Mouse (Mus musculus) limb, embryonic 10.5 days (tissue): ENCODE data around the gene Camta1. TPM values are rescaled to one million over a fixed set of nuclear protein-coding genes. Genes with fewer than 3 reads are reported as not detected.

Experiments used
- DNase-seq: peaks from one replicate; pipeline ENCODE4 v3.0.0-alpha.2; 2017; ENCODE audit warnings: low spot score
- H3K27ac ChIP-seq: fragments of 300-500 bp; sonication (generic); 2 replicates; pipeline ENCODE4 v1.5.1; 2016; ENCODE audit warnings: mild to moderate bottlenecking
- H3K27me3 ChIP-seq: fragments of 300-500 bp; sonication (generic); 2 replicates; pipeline ENCODE4 v1.6.1; 2016; ENCODE audit warnings: low read depth, mild to moderate bottlenecking; ENCODE audit not compliant: poor library complexity, severe bottlenecking
- H3K36me3 ChIP-seq: fragments of 300-500 bp; sonication (generic); 2 replicates; pipeline ENCODE4 v1.6.1; 2016; ENCODE audit warnings: mild to moderate bottlenecking, moderate library complexity
- H3K4me1 ChIP-seq: fragments of 300-500 bp; sonication (generic); 2 replicates; pipeline ENCODE4 v1.6.1; 2016
- H3K4me3 ChIP-seq: fragments of 300-500 bp; sonication (generic); 2 replicates; pipeline ENCODE4 v1.5.1; 2016; ENCODE audit warnings: mild to moderate bottlenecking, moderate library complexity
- H3K9me3 ChIP-seq: fragments of 300-500 bp; sonication (generic); replicated peaks from 2 replicates; pipeline ENCODE4 v1.6.1; 2016; ENCODE audit warnings: mild to moderate bottlenecking
- WGBS: fragments of 180-500 bp; shearing (Covaris S2); methylation state at CpG from one replicate; pipeline ENCODE4 v1.1.7; 2016; 5-methylcytosine and 5-hydroxymethylcytosine counted together
- polyA plus RNA-seq: library from polyadenylated mRNA; unstranded; fragments of >200 nt; fragmentation: Nextera tagmentation; extraction: Ambion mirVana; gene quantifications from 2 replicates; pipeline ENCODE4 v1.2.1, GENCODE M21; 2016

Camta1 gene
- polyA plus RNA-seq, 1 experiment from 2014 or later: 102 TPM

DNA sequence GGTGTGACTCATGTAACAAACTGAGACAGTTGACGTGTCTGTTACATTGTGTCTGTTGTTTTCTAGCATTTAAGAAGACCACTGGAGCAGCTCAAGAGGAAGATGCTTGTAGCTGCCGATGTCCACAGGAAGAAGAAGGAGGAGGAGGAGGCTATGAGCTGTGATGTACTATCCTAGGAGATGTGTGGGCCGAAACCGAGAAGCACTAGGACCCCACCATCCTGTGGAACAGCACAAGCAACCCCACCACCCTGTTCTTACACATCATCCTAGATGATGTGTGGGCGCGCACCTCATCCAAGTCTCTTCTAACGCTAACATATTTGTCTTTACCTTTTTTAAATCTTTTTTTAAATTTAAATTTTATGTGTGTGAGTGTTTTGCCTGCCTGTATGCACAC lies 917.0 kb downstream of the Camta1 start:
- 94% methylated on average over 7 of the region's 7 CpGs for WGBS
- H3K27me3 ChIP-seq: no peaks in the 10 kb centered on the region
- no peaks in the 10 kb centered on the region for H3K36me3 ChIP-seq
- no peak for DNase-seq
- H3K4me1 ChIP-seq: no peaks in the 10 kb centered on the region
- no peak overlapping the region for H3K4me3 ChIP-seq
- H3K9me3 ChIP-seq: no peaks in the 10 kb centered on the region
- no peak overlapping the region for H3K27ac ChIP-seq

GRCm38 (mm10) chr4:150939991-150940651 lies 921.6 kb downstream of the Camta1 start:
- no peak overlapping the region for H3K27ac ChIP-seq
- no peaks in the 10 kb centered on the region for H3K9me3 ChIP-seq
- DNase-seq: no peak
- H3K36me3 ChIP-seq: no peaks in the 10 kb centered on the region
- no peaks in the 10 kb centered on the region for H3K27me3 ChIP-seq
- no peak overlapping the region for H3K4me3 ChIP-seq
- H3K4me1 ChIP-seq: no peaks in the 10 kb centered on the region
- WGBS: 69% methylated on average over 13 of the region's 13 CpGs

DNA sequence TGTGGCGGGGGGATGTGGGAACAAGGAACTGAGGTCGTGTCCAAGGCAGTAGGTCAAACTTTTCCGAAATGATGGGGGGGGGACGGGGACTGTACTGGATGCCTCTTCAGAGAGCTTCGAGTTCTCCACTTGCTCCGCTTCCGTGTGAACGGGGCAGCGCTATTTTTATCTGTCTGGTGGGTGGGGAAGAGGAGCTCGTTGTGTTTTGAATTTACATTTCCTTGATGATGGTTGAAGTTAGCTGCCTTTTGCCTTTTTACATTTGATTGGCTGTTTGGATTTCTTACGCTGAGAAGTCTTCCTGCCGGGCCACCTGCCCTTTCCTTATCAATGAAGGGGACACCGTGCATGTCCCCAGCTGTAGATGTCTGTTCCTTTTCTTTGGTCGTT lies 923.6 kb downstream of the Camta1 start:
- H3K27me3 ChIP-seq: no peaks in the 10 kb centered on the region
- no peak overlapping the region for H3K27ac ChIP-seq
- DNase-seq: no peak
- 64% methylated on average over 14 of the region's 14 CpGs for WGBS
- no peaks in the 10 kb centered on the region for H3K4me1 ChIP-seq
- no peaks in the 10 kb centered on the region for H3K36me3 ChIP-seq
- no peaks in the 10 kb centered on the region for H3K9me3 ChIP-seq
- no peak overlapping the region for H3K4me3 ChIP-seq

GRCm38 (mm10) chr4:150937293-150938062 lies 924.2 kb downstream of the Camta1 start:
- H3K4me1 ChIP-seq: no peaks in the 10 kb centered on the region
- DNase-seq: no peak
- no peaks in the 10 kb centered on the region for H3K27me3 ChIP-seq
- H3K9me3 ChIP-seq: no peaks in the 10 kb centered on the region
- no peaks in the 10 kb centered on the region for H3K36me3 ChIP-seq
- H3K4me3 ChIP-seq: no peak overlapping the region
- 80% methylated on average over 16 of the region's 16 CpGs for WGBS
- H3K27ac ChIP-seq: no peak overlapping the region

DNA sequence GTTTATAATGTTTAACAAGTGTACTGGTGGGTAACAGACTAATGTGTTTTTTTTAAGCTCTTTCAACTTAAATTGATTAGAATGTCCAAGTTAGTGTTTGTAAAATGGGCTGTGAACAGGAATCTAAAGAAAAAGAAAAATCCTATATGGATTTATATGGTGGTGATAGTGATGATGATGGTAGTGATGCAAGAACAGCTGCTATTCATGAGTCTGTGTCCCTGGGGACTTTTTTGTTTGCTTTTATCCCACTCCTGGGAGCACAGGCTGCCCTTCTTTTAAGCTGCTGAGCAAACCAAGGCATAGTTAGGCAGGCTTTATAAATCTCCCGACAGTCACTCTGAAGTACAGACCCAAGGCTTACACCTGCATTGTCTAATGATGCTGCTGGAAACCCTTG lies 928.2 kb downstream of the Camta1 start:
- no peaks in the 10 kb centered on the region for H3K27me3 ChIP-seq
- 77% methylated on average over 1 of the region's 1 CpGs for WGBS
- H3K4me1 ChIP-seq: no peaks in the 10 kb centered on the region
- no peak overlapping the region for H3K4me3 ChIP-seq
- H3K36me3 ChIP-seq: no peaks in the 10 kb centered on the region
- H3K9me3 ChIP-seq: no peaks in the 10 kb centered on the region
- H3K27ac ChIP-seq: no peak overlapping the region
- DNase-seq: no peak

GRCm38 (mm10) chr4:150927789-150928188 lies 933.9 kb downstream of the Camta1 start:
- 70% methylated on average over 10 of the region's 10 CpGs for WGBS

GRCm38 (mm10) chr4:150926924-150927705 lies 934.6 kb downstream of the Camta1 start:
- 57% methylated on average over 13 of the region's 14 CpGs for WGBS
- Histone ChIP-seq H3K9me3 (no peaks in the 10 kb centered on the region), H3K36me3 (no peaks in the 10 kb centered on the region), H3K4me3 (no peak overlapping the region), H3K27me3 (no peaks in the 10 kb centered on the region), H3K4me1 (peaks cover 7% of the 10 kb centered on the region), H3K27ac (no peak overlapping the region)
- DNase-seq: no peak

More at GRCm38 (mm10) chr4:150927789-150928188, 933.9 kb downstream of the Camta1 start:
- no peaks in the 10 kb centered on the region for H3K36me3 ChIP-seq
- no peak overlapping the region for H3K27ac ChIP-seq
- H3K4me3 ChIP-seq: no peak overlapping the region
- H3K4me1 ChIP-seq: peaks cover 7% of the 10 kb centered on the region
- H3K27me3 ChIP-seq: no peaks in the 10 kb centered on the region
- no peaks in the 10 kb centered on the region for H3K9me3 ChIP-seq
- DNase-seq: no peak

GRCm38 (mm10) chr4:150925923-150926322 lies 935.8 kb downstream of the Camta1 start:
- Histone ChIP-seq H3K36me3 (no peaks in the 10 kb centered on the region), H3K27ac (no peak overlapping the region), H3K4me1 (peaks cover 11% of the 10 kb centered on the region), H3K9me3 (no peaks in the 10 kb centered on the region), H3K27me3 (no peaks in the 10 kb centered on the region), H3K4me3 (no peak overlapping the region)
- peak; percentile 49 for DNase-seq
- WGBS: 49% methylated on average over 5 of the region's 5 CpGs

GRCm38 (mm10) chr4:150924936-150925335 lies 936.7 kb downstream of the Camta1 start:
- H3K4me1 ChIP-seq: peaks cover 15% of the 10 kb centered on the region
- no peaks in the 10 kb centered on the region for H3K36me3 ChIP-seq
- DNase-seq: no peak
- no peak overlapping the region for H3K4me3 ChIP-seq
- H3K27me3 ChIP-seq: no peaks in the 10 kb centered on the region
- H3K9me3 ChIP-seq: no peaks in the 10 kb centered on the region
- WGBS: 88% methylated on average over 6 of the region's 6 CpGs
- H3K27ac ChIP-seq: no peak overlapping the region

DNA sequence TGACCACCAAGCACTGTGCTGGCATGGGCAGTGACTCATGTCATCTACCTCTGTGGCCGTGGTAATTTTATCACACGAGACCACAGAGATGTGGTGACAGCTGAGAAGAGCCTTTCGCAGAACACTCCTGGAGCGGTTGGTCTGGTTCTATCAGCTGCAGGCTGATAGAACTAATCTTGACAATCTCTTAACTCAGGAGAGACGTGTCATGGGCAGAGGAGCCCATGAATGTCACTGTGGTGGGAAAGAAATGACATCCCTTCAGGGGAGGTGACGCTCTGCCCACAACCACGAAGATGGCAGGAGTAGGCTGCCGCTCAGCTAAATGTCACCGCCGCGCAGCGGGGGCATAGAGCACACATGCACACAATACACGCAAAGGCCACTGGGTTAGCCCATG lies 937.4 kb downstream of the Camta1 start:
- Histone ChIP-seq H3K9me3 (no peaks in the 10 kb centered on the region), H3K4me1 (peaks cover 15% of the 10 kb centered on the region), H3K4me3 (no peak overlapping the region), H3K27ac (no peak overlapping the region), H3K36me3 (no peaks in the 10 kb centered on the region), H3K27me3 (no peaks in the 10 kb centered on the region)
- no peak for DNase-seq
- WGBS: 85% methylated on average over 13 of the region's 13 CpGs

GRCm38 (mm10) chr4:150921206-150921605 lies 940.5 kb downstream of the Camta1 start:
- H3K4me1 ChIP-seq: peaks cover 8% of the 10 kb centered on the region; the same call in 1 of the 2 replicates
- H3K27ac ChIP-seq: no peak overlapping the region
- 76% methylated on average over 8 of the region's 8 CpGs for WGBS
- H3K9me3 ChIP-seq: no peaks in the 10 kb centered on the region
- H3K4me3 ChIP-seq: no peak overlapping the region
- H3K36me3 ChIP-seq: no peaks in the 10 kb centered on the region
- no peak for DNase-seq
- H3K27me3 ChIP-seq: no peaks in the 10 kb centered on the region

DNA sequence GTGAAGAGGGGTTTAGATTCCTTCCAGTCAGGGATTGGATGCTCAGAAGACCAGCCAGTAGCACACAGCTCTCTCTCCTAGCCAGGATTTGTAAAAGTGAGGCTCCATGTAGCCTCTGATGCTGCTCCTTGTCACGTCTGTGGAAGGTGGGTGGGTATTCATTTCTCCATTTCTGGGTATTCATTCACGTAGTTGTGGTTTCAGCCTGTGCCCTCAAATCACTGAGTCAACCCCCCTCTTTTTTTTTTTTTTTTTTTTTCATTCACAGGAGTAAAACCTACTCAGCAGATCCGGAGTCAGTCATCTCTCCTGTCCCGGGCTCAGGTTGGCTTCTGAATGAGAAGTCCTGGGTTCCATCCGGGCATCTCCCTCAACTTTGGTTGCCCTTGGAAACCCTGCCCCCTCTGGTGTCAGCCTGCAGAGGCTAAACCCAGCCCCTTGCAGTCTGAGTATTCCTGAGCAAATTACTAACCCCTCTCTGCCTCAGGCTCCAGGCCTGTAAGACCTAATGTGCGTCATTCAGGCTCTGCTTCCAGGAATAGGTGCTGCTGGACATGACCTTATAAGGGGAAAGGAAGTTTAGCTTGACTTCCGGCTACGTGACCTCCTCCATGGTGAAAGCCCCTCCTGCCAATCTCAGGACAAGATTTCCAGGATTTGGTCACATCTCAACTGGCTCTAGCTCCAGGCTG lies 944.2 kb downstream of the Camta1 start:
- DNase-seq: no peak
- no peak overlapping the region for H3K4me3 ChIP-seq
- 74% methylated on average over 8 of the region's 8 CpGs for WGBS
- no peaks in the 10 kb centered on the region for H3K9me3 ChIP-seq
- no peaks in the 10 kb centered on the region for H3K27me3 ChIP-seq
- peaks cover 31% of the 10 kb centered on the region for H3K4me1 ChIP-seq
- H3K27ac ChIP-seq: no peak overlapping the region; the same call in 1 of the 2 replicates
- H3K36me3 ChIP-seq: no peaks in the 10 kb centered on the region
